Mouse (Mus musculus): Measurements from ENCODE around the gene Pls1. TPM values are rescaled to one million over a fixed set of nuclear protein-coding genes. Genes with fewer than 3 reads are reported as not detected.

The Pls1 gene
- polyA plus RNA-seq (2014; fragmentation: Nextera tagmentation; extraction: Ambion mirVana) = 2.3 and 2.4 TPM in 2 replicates

- no peak within 1 kb of the TSS for H3K27ac ChIP-seq (ENCODE audit: low read depth, low read length)
- H3K9ac ChIP-seq (ENCODE audit: low read depth, low read length) = peak within 1 kb of the TSS; percentile 68
- WGBS (ENCODE audit: insufficient replicate concordance) = 1% methylated on average over 45 of the region's 46 CpGs
- peak; percentile 65 for ATAC-seq (replicated peaks; ENCODE audit: insufficient number of reproducible peaks, low FRiP score, low TSS enrichment)
- no peaks in the 10 kb centered on the region for H3K9me3 ChIP-seq (replicated peaks; ENCODE audit: control insufficient read depth, low read length)
- peak within 1 kb of the TSS; percentile 59 for H3K4me3 ChIP-seq (ENCODE audit: low read depth, low read length)
- H3K27me3 ChIP-seq (ENCODE audit: control insufficient read depth, insufficient read depth, low read length) = peaks cover 22% of the 10 kb centered on the region
- no peaks in the 10 kb centered on the region for H3K36me3 ChIP-seq (ENCODE audit: control insufficient read depth, insufficient read depth, low read length)
- no peaks in the 10 kb centered on the region for H3K4me1 ChIP-seq (ENCODE audit: control insufficient read depth, insufficient read depth, low read length)
- peak within 1 kb of the TSS; percentile 99 for H3K4me2 ChIP-seq
Measured at GRCm38 (mm10) chr9:95844825-95845460, at the start of gene Pls1. Pls1 (minus strand) TSS chr9:95845311.

- H3K9ac ChIP-seq (ENCODE audit: low read depth, low read length) = no peak overlapping the region
- no peak for ATAC-seq (replicated peaks; ENCODE audit: insufficient number of reproducible peaks, low FRiP score, low TSS enrichment)
- no peaks in the 10 kb centered on the region for H3K27me3 ChIP-seq (ENCODE audit: control insufficient read depth, insufficient read depth, low read length)
- WGBS (ENCODE audit: insufficient replicate concordance) = 82% methylated on average over 2 of the region's 2 CpGs
- no peak overlapping the region for H3K4me2 ChIP-seq
- H3K4me1 ChIP-seq (ENCODE audit: control insufficient read depth, insufficient read depth, low read length) = no peaks in the 10 kb centered on the region
- peaks cover 3% of the 10 kb centered on the region; the same call in 1 of the 2 replicates for H3K36me3 ChIP-seq (ENCODE audit: control insufficient read depth, insufficient read depth, low read length)
- H3K4me3 ChIP-seq (ENCODE audit: low read depth, low read length) = no peak overlapping the region
- no peaks in the 10 kb centered on the region for H3K9me3 ChIP-seq (replicated peaks; ENCODE audit: control insufficient read depth, low read length)
- no peak overlapping the region for H3K27ac ChIP-seq (ENCODE audit: low read depth, low read length)
Measured at GRCm38 (mm10) chr9:95882751-95883150, 37.6 kb upstream of the Pls1 start.

DNA sequence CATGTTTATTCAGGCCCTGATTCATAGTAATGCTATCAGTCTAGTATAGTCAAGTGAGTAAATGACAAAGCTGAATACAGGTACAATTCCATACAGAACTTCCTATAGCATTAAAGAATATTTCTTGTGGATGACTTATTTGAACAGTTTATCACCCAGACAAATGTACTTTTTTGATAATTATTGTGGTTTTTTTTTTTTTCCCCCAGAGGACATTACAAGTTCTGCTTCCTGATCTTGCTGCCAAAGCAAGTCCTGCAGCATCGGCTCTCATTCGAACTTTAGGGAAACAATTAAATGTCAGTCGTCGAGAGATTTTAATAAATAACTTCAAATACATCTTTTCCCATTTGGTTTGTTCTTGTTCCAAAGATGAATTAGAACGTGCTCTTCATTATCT lies 33.1 kb upstream of the Pls1 start:
- Histone ChIP-seq H3K27me3 (ENCODE audit: control insufficient read depth, insufficient read depth, low read length) (no peaks in the 10 kb centered on the region), H3K4me2 (no peak overlapping the region), H3K27ac (ENCODE audit: low read depth, low read length) (no peak overlapping the region), H3K4me1 (ENCODE audit: control insufficient read depth, insufficient read depth, low read length) (no peaks in the 10 kb centered on the region), H3K9me3 (replicated peaks; ENCODE audit: control insufficient read depth, low read length) (no peaks in the 10 kb centered on the region), H3K4me3 (ENCODE audit: low read depth, low read length) (no peak overlapping the region), H3K9ac (ENCODE audit: low read depth, low read length) (no peak overlapping the region), H3K36me3 (ENCODE audit: control insufficient read depth, insufficient read depth, low read length) (0 out of 2 replicates have a peak, but pooled peaks cover 2% of the 10 kb centered on the region)
- WGBS (ENCODE audit: insufficient replicate concordance) = 91% methylated on average over 5 of the region's 5 CpGs
- no peak for ATAC-seq (replicated peaks; ENCODE audit: insufficient number of reproducible peaks, low FRiP score, low TSS enrichment)

GRCm38 (mm10) chr9:95858027-95858570 lies 13.0 kb upstream of the Pls1 start:
- Histone ChIP-seq H3K27ac (ENCODE audit: low read depth, low read length) (peak overlapping the region; percentile 75), H3K9ac (ENCODE audit: low read depth, low read length) (peak overlapping the region; percentile 90), H3K27me3 (ENCODE audit: control insufficient read depth, insufficient read depth, low read length) (no peaks in the 10 kb centered on the region), H3K4me2 (peak overlapping the region; percentile 93), H3K4me3 (ENCODE audit: low read depth, low read length) (peak overlapping the region; percentile 90), H3K4me1 (ENCODE audit: control insufficient read depth, insufficient read depth, low read length) (no peaks in the 10 kb centered on the region), H3K9me3 (replicated peaks; ENCODE audit: control insufficient read depth, low read length) (no peaks in the 10 kb centered on the region), H3K36me3 (ENCODE audit: control insufficient read depth, insufficient read depth, low read length) (no peaks in the 10 kb centered on the region)
- ATAC-seq (replicated peaks; ENCODE audit: insufficient number of reproducible peaks, low FRiP score, low TSS enrichment) = 0 out of 2 replicates have a peak, but pooled peaks have one; percentile 25
- under 1% methylated on average over 31 of the region's 31 CpGs for WGBS (ENCODE audit: insufficient replicate concordance)

DNA sequence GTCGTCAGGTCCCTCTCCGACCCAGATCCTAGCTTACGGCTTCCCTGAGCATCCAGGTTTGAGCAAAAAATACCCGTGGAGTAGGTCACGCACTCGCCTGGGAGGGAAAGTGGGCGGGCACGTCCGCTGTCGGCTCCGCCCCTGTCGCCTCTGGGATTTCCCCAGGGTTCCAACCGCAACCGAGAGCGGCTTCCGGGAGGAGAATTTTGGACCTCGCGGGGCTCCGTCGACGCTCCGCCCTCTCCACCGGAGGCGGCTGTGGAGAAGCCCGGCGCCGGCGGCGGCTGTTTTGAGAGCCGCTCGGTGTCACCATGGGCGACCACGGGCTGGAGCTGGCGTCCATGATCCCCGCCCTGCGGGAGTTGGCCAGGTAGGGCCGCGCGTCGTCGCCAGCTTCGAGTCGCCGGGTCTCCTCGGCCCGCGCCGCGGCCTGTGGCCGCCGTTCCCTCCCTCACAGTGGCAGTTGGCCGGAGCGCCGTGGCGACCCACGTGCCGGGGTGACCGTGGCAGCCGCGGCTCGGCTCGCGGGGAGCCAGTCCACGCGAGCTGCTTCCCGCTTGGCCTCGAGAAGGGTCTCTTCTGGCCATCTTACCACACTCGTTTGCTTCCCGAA lies 12.4 kb upstream of the Pls1 start, which contains the start of gene Atr:
TSS of gene Atr (plus strand) at position 184 of the 613 bp plus-strand sequence.
- H3K9ac ChIP-seq (ENCODE audit: low read depth, low read length) = peak within 1 kb of the TSS; percentile 90
- no peaks in the 10 kb centered on the region for H3K9me3 ChIP-seq (replicated peaks; ENCODE audit: control insufficient read depth, low read length)
- H3K27ac ChIP-seq (ENCODE audit: low read depth, low read length) = peak within 1 kb of the TSS; percentile 75
- no peaks in the 10 kb centered on the region for H3K27me3 ChIP-seq (ENCODE audit: control insufficient read depth, insufficient read depth, low read length)
- no peaks in the 10 kb centered on the region for H3K4me1 ChIP-seq (ENCODE audit: control insufficient read depth, insufficient read depth, low read length)
- peak within 1 kb of the TSS; percentile 93 for H3K4me2 ChIP-seq
- WGBS (ENCODE audit: insufficient replicate concordance) = under 1% methylated on average over 69 of the region's 69 CpGs
- H3K4me3 ChIP-seq (ENCODE audit: low read depth, low read length) = peak within 1 kb of the TSS; percentile 90
- H3K36me3 ChIP-seq (ENCODE audit: control insufficient read depth, insufficient read depth, low read length) = no peaks in the 10 kb centered on the region
- peak; percentile 88 for ATAC-seq (replicated peaks; ENCODE audit: insufficient number of reproducible peaks, low FRiP score, low TSS enrichment)

DNA sequence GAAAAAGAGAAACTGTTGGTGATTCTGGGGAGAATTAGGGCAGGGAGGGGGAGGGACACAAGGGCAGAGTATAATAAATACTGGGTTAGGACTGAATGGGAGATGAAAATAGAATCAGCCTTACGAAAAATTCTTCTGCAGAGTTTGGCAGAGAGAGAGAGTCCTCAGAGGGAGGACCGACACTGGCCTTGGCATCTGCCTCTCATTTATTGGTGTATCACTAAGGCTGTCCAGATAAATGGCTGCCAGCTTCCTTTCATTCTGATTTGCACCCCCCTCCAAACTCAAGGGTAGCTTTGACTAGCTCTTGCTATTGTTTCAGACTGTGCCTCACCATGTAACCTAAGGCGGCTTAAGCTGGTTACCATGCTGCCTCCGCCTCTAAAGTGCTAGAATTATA lies 10.9 kb upstream of the Pls1 start:
- H3K9me3 ChIP-seq (replicated peaks; ENCODE audit: control insufficient read depth, low read length) = no peaks in the 10 kb centered on the region
- 93% methylated on average over 4 of the region's 4 CpGs for WGBS (ENCODE audit: insufficient replicate concordance)
- ATAC-seq (replicated peaks; ENCODE audit: insufficient number of reproducible peaks, low FRiP score, low TSS enrichment) = no peak
- H3K4me3 ChIP-seq (ENCODE audit: low read depth, low read length) = no peak overlapping the region
- H3K27ac ChIP-seq (ENCODE audit: low read depth, low read length) = no peak overlapping the region
- no peaks in the 10 kb centered on the region for H3K36me3 ChIP-seq (ENCODE audit: control insufficient read depth, insufficient read depth, low read length)
- no peak overlapping the region for H3K9ac ChIP-seq (ENCODE audit: low read depth, low read length)
- H3K4me2 ChIP-seq = no peak overlapping the region
- H3K4me1 ChIP-seq (ENCODE audit: control insufficient read depth, insufficient read depth, low read length) = no peaks in the 10 kb centered on the region
- H3K27me3 ChIP-seq (ENCODE audit: control insufficient read depth, insufficient read depth, low read length) = no peaks in the 10 kb centered on the region

DNA sequence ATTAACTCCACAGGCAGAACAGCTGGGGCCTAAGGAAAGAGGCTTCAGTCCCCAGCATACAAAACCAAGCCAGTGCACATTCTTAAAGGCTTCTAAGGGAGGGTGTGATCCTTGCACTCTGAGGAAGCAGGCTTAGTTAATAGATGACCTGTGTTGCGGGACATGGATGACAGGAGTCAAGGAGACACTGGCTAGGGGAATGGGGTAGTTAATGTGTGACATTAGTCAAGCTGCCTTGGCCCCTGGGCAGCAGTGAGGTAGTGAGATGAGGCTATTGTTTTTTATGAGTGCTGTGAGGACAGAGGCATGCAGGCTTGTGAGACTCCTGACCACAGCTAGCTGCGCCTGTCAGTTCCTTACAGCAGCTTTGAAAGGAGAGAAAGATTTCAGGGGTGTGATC lies 9.8 kb upstream of the Pls1 start:
- Histone ChIP-seq H3K4me1 (ENCODE audit: control insufficient read depth, insufficient read depth, low read length) (no peaks in the 10 kb centered on the region), H3K4me3 (ENCODE audit: low read depth, low read length) (no peak overlapping the region), H3K9me3 (replicated peaks; ENCODE audit: control insufficient read depth, low read length) (no peaks in the 10 kb centered on the region), H3K27ac (ENCODE audit: low read depth, low read length) (no peak overlapping the region), H3K36me3 (ENCODE audit: control insufficient read depth, insufficient read depth, low read length) (no peaks in the 10 kb centered on the region), H3K4me2 (no peak overlapping the region), H3K9ac (ENCODE audit: low read depth, low read length) (no peak overlapping the region), H3K27me3 (ENCODE audit: control insufficient read depth, insufficient read depth, low read length) (no peaks in the 10 kb centered on the region)
- 80% methylated on average over 2 of the region's 2 CpGs for WGBS (ENCODE audit: insufficient replicate concordance)
- no peak for ATAC-seq (replicated peaks; ENCODE audit: insufficient number of reproducible peaks, low FRiP score, low TSS enrichment)

GRCm38 (mm10) chr9:95852896-95853295 lies 7.8 kb upstream of the Pls1 start:
- no peaks in the 10 kb centered on the region for H3K9me3 ChIP-seq (replicated peaks; ENCODE audit: control insufficient read depth, low read length)
- H3K27me3 ChIP-seq (ENCODE audit: control insufficient read depth, insufficient read depth, low read length) = no peaks in the 10 kb centered on the region
- H3K4me2 ChIP-seq = no peak overlapping the region
- H3K4me1 ChIP-seq (ENCODE audit: control insufficient read depth, insufficient read depth, low read length) = no peaks in the 10 kb centered on the region
- 32% methylated on average over 4 of the region's 4 CpGs for WGBS (ENCODE audit: insufficient replicate concordance)
- H3K36me3 ChIP-seq (ENCODE audit: control insufficient read depth, insufficient read depth, low read length) = no peaks in the 10 kb centered on the region
- no peak for ATAC-seq (replicated peaks; ENCODE audit: insufficient number of reproducible peaks, low FRiP score, low TSS enrichment)
- H3K27ac ChIP-seq (ENCODE audit: low read depth, low read length) = no peak overlapping the region
- no peak overlapping the region for H3K9ac ChIP-seq (ENCODE audit: low read depth, low read length)
- H3K4me3 ChIP-seq (ENCODE audit: low read depth, low read length) = no peak overlapping the region

All from heart, embryonic 11.5 days (tissue).